Mouse (Mus musculus) neural tube, embryonic 15.5 days (tissue): ENCODE measurements around the gene Cep89. TPM values are rescaled to one million over a fixed set of nuclear protein-coding genes. Genes with fewer than 3 reads are reported as not detected.

ENCODE experiments used
- ATAC-seq: fragments of 200-750 bp; cut with Nextera tagmentation; 2 replicates; pipeline ENCODE4 v1.8.0; 2017; ENCODE audit warnings: mild to moderate bottlenecking, moderate TSS enrichment, moderate library complexity; ENCODE audit not compliant: low FRiP score
- H3K27ac ChIP-seq: fragments of 300-500 bp; sonication (generic); replicated peaks from 2 replicates; pipeline ENCODE4 v1.5.1; 2015; ENCODE audit warnings: mild to moderate bottlenecking, inconsistent platforms
- H3K27me3 ChIP-seq: fragments of 300-500 bp; sonication (generic); replicated peaks from 2 replicates; pipeline ENCODE4 v1.6.1; 2015; ENCODE audit warnings: inconsistent platforms
- H3K36me3 ChIP-seq: fragments of 300-500 bp; sonication (generic); 2 replicates; pipeline ENCODE4 v1.6.1; 2015; ENCODE audit warnings: inconsistent platforms
- H3K4me1 ChIP-seq: fragments of 300-500 bp; sonication (generic); 2 replicates; pipeline ENCODE4 v1.6.1; 2015; ENCODE audit warnings: inconsistent platforms
- H3K4me2 ChIP-seq: fragments of 300-500 bp; sonication (generic); 2 replicates; pipeline ENCODE4 v1.6.1; 2015; ENCODE audit warnings: inconsistent platforms, mild to moderate bottlenecking, moderate library complexity
- H3K4me3 ChIP-seq: fragments of 300-500 bp; sonication (generic); replicated peaks from 2 replicates; pipeline ENCODE4 v1.5.1; 2015; ENCODE audit warnings: mild to moderate bottlenecking, inconsistent platforms
- H3K9ac ChIP-seq: fragments of 300-500 bp; sonication (generic); replicated peaks from 2 replicates; pipeline ENCODE4 v1.6.1; 2015; ENCODE audit warnings: mild to moderate bottlenecking, inconsistent platforms
- H3K9me3 ChIP-seq: fragments of 300-500 bp; sonication (generic); replicated peaks from 2 replicates; pipeline ENCODE4 v1.6.1; 2016; ENCODE audit warnings: inconsistent platforms
- WGBS: fragments of 180-500 bp; shearing (Covaris S2); methylation state at CpG from one replicate; pipeline ENCODE4 v1.1.7; 2015; ENCODE audit warnings: mixed read lengths; 5-methylcytosine and 5-hydroxymethylcytosine counted together
- polyA plus RNA-seq: library from polyadenylated mRNA; unstranded; fragments of >200 nt; fragmentation: Nextera tagmentation; extraction: Ambion mirVana; gene quantifications from 2 replicates; pipeline ENCODE4 v1.2.1, GENCODE M21; 2015

The Cep89 gene
- polyA plus RNA-seq, 1 experiment from 2014 or later: 28.4 TPM

GRCm38 (mm10) chr7:35371096-35371495, 25.7 kb upstream of the Cep89 start:
- H3K4me2 ChIP-seq: 0 out of 2 replicates have a peak overlapping the region, but pooled peaks have one; percentile 6

DNA sequence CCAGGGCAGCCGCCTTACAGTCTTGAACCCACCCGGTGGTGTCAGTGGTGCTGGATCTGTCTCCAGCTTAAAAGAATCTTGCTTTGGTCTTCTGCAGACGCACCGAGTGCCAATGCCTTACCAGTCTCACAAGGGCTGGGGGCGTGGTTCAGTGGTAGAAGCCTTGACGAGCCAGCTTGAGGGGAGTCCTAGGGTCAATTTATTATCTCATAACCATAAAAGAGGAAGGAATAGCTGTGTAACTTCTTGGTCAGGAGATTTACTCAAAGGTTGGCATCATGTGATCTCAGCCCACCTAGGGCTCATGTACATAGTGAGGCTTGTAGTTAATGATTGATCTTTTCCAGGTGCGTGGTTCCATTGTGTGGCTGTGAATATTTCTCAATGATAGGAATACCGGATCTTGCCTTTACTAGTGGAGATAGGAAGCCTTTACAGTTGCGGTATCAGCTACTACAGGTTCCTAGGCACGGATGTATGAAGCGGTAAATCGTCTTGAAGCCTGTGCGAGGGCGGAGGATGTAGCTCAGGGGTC, 24.3 kb upstream of the Cep89 start:
- H3K27ac ChIP-seq: no peak overlapping the region
- ATAC-seq: no peak
- H3K4me2 ChIP-seq: no peak overlapping the region
- 87% methylated on average over 14 of the region's 14 CpGs for WGBS
- H3K4me1 ChIP-seq: peaks cover 6% of the 10 kb centered on the region
- no peak overlapping the region for H3K4me3 ChIP-seq
- no peaks in the 10 kb centered on the region for H3K9me3 ChIP-seq
- no peaks in the 10 kb centered on the region for H3K36me3 ChIP-seq
- H3K27me3 ChIP-seq: no peaks in the 10 kb centered on the region
- H3K9ac ChIP-seq: no peak overlapping the region

More at GRCm38 (mm10) chr7:35371096-35371495, 25.7 kb upstream of the Cep89 start:
- 9% methylated on average over 14 of the region's 14 CpGs for WGBS
- H3K27me3 ChIP-seq: no peaks in the 10 kb centered on the region
- ATAC-seq: 0 out of 2 replicates have a peak, but pooled peaks have one; percentile 11
- H3K4me3 ChIP-seq: no peak overlapping the region
- no peak overlapping the region for H3K9ac ChIP-seq
- no peaks in the 10 kb centered on the region for H3K9me3 ChIP-seq
- H3K36me3 ChIP-seq: no peaks in the 10 kb centered on the region
- H3K4me1 ChIP-seq: peaks cover 6% of the 10 kb centered on the region
- H3K27ac ChIP-seq: peak overlapping the region; percentile 34

GRCm38 (mm10) chr7:35373146-35373989, 23.5 kb upstream of the Cep89 start:
- Histone ChIP-seq H3K4me3 (no peak overlapping the region), H3K4me1 (peaks cover 6% of the 10 kb centered on the region), H3K4me2 (no peak overlapping the region), H3K27me3 (no peaks in the 10 kb centered on the region), H3K27ac (no peak overlapping the region), H3K9me3 (no peaks in the 10 kb centered on the region), H3K9ac (no peak overlapping the region), H3K36me3 (no peaks in the 10 kb centered on the region)
- 72% methylated on average over 16 of the region's 16 CpGs for WGBS
- no peak for ATAC-seq

GRCm38 (mm10) chr7:35374265-35374664, 22.6 kb upstream of the Cep89 start:
- no peak overlapping the region for H3K4me3 ChIP-seq
- WGBS: 92% methylated on average over 7 of the region's 7 CpGs
- H3K4me1 ChIP-seq: peaks cover 6% of the 10 kb centered on the region

DNA sequence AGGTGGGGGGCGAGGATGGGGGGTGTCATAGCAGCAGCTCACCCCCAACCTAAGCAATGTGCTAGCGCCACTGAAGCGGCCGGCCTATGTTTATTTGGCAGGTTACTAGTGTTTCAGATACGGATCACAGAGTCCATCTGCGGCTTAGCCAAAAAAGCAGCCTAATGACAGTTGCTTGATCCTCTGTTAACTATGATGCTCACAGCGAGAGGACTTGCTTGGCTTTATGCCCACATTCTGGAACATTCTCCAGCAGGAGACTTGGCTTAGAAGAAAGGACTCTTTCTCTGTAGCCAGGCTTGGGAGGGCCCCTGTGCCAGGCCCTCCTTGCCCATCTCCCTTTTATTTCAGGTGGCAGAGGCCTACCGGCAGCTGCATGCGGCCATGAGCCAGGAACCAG, 20.2 kb upstream of the Cep89 start:
- no peak overlapping the region for H3K27ac ChIP-seq
- H3K4me2 ChIP-seq: no peak overlapping the region
- H3K4me3 ChIP-seq: no peak overlapping the region
- H3K36me3 ChIP-seq: no peaks in the 10 kb centered on the region
- 80% methylated on average over 9 of the region's 9 CpGs for WGBS
- H3K9ac ChIP-seq: no peak overlapping the region
- no peaks in the 10 kb centered on the region for H3K9me3 ChIP-seq
- H3K4me1 ChIP-seq: no peaks in the 10 kb centered on the region
- no peak for ATAC-seq
- H3K27me3 ChIP-seq: no peaks in the 10 kb centered on the region

More at GRCm38 (mm10) chr7:35374265-35374664, 22.6 kb upstream of the Cep89 start:
- H3K36me3 ChIP-seq: no peaks in the 10 kb centered on the region
- no peak overlapping the region for H3K4me2 ChIP-seq
- no peak overlapping the region for H3K27ac ChIP-seq
- no peaks in the 10 kb centered on the region for H3K27me3 ChIP-seq
- no peak for ATAC-seq
- H3K9ac ChIP-seq: no peak overlapping the region
- no peaks in the 10 kb centered on the region for H3K9me3 ChIP-seq

GRCm38 (mm10) chr7:35379492-35380119, 17.2 kb upstream of the Cep89 start:
- ATAC-seq: no peak
- Histone ChIP-seq H3K4me3 (no peak overlapping the region), H3K9ac (no peak overlapping the region), H3K27me3 (no peaks in the 10 kb centered on the region), H3K36me3 (no peaks in the 10 kb centered on the region), H3K4me1 (no peaks in the 10 kb centered on the region), H3K27ac (no peak overlapping the region), H3K4me2 (no peak overlapping the region), H3K9me3 (no peaks in the 10 kb centered on the region)
- 52% methylated on average over 16 of the region's 16 CpGs for WGBS

DNA sequence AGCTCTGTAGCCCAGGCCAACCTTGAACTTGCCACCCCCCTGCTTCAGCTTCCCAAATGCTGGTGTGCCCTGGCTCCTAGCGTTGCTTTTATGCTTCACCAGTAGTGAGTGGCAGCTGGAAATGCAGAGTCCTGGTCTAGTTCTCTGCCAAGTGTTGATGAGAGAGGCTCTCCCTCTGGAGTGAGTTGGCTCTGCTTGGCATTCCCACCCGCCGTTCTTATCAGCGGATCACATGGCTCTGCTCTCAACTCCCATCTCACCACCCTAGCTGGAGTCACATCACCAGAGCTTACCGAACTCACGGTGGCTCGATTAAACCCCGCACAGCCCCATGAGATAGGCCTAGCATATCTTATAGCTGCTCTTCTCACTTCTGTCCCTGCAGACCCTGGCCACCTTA, 16.5 kb upstream of the Cep89 start:
- 89% methylated on average over 8 of the region's 8 CpGs for WGBS
- no peaks in the 10 kb centered on the region for H3K9me3 ChIP-seq
- H3K27ac ChIP-seq: no peak overlapping the region
- no peak overlapping the region for H3K9ac ChIP-seq
- H3K4me1 ChIP-seq: no peaks in the 10 kb centered on the region
- H3K4me3 ChIP-seq: no peak overlapping the region
- H3K27me3 ChIP-seq: no peaks in the 10 kb centered on the region
- no peak overlapping the region for H3K4me2 ChIP-seq
- H3K36me3 ChIP-seq: no peaks in the 10 kb centered on the region
- no peak for ATAC-seq

- 60% methylated on average over 10 of the region's 16 CpGs for WGBS
- no peak overlapping the region for H3K9ac ChIP-seq
- no peak overlapping the region for H3K27ac ChIP-seq
- no peaks in the 10 kb centered on the region for H3K4me1 ChIP-seq
- H3K36me3 ChIP-seq: no peaks in the 10 kb centered on the region
- H3K9me3 ChIP-seq: no peaks in the 10 kb centered on the region
- H3K4me2 ChIP-seq: no peak overlapping the region
- no peak for ATAC-seq
- no peaks in the 10 kb centered on the region for H3K27me3 ChIP-seq
- H3K4me3 ChIP-seq: no peak overlapping the region
Measured at GRCm38 (mm10) chr7:35381861-35382260, 15.0 kb upstream of the Cep89 start.

GRCm38 (mm10) chr7:35382706-35383353, 14.0 kb upstream of the Cep89 start:
- no peaks in the 10 kb centered on the region for H3K4me1 ChIP-seq
- no peak overlapping the region for H3K27ac ChIP-seq
- H3K4me3 ChIP-seq: no peak overlapping the region
- no peak overlapping the region for H3K9ac ChIP-seq
- H3K36me3 ChIP-seq: no peaks in the 10 kb centered on the region
- no peaks in the 10 kb centered on the region for H3K9me3 ChIP-seq
- no peaks in the 10 kb centered on the region for H3K27me3 ChIP-seq
- no peak overlapping the region for H3K4me2 ChIP-seq
- 71% methylated on average over 2 of the region's 2 CpGs for WGBS
- no peak for ATAC-seq

GRCm38 (mm10) chr7:35386525-35386952, 10.3 kb upstream of the Cep89 start:
- no peaks in the 10 kb centered on the region for H3K36me3 ChIP-seq
- no peak overlapping the region for H3K9ac ChIP-seq
- no peaks in the 10 kb centered on the region for H3K4me1 ChIP-seq
- no peaks in the 10 kb centered on the region for H3K27me3 ChIP-seq
- no peaks in the 10 kb centered on the region for H3K9me3 ChIP-seq
- no peak overlapping the region for H3K27ac ChIP-seq
- H3K4me3 ChIP-seq: no peak overlapping the region
- 71% methylated on average over 6 of the region's 6 CpGs for WGBS
- ATAC-seq: no peak
- H3K4me2 ChIP-seq: no peak overlapping the region

DNA sequence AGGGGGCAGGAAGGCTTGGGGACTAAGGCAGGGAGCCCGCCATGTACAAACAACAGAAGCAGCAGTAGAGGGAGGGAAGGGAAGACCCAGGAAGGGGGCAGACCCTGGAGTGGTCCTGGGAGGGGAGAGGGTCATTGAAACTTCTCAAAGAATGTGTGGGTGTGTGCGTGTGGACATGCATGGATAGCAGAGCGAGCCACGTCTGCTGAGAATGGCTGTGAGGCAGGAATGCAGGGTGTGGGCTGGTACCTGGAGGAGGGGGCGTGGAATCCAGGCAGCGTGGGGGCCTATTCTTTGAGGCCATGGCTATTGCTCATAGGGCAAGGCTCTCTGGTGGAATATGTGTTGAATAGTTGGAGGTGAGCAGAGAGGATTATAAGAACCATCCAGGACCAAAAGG, 8.1 kb upstream of the Cep89 start:
- H3K27me3 ChIP-seq: no peaks in the 10 kb centered on the region
- no peak overlapping the region for H3K4me3 ChIP-seq
- H3K4me2 ChIP-seq: no peak overlapping the region
- H3K4me1 ChIP-seq: no peaks in the 10 kb centered on the region
- no peak overlapping the region for H3K27ac ChIP-seq
- H3K36me3 ChIP-seq: no peaks in the 10 kb centered on the region
- WGBS: 81% methylated on average over 6 of the region's 6 CpGs
- no peaks in the 10 kb centered on the region for H3K9me3 ChIP-seq
- H3K9ac ChIP-seq: no peak overlapping the region
- no peak for ATAC-seq
